ENCODE assay signal across 9 mouse cellular contexts in the genomic region with DNA sequence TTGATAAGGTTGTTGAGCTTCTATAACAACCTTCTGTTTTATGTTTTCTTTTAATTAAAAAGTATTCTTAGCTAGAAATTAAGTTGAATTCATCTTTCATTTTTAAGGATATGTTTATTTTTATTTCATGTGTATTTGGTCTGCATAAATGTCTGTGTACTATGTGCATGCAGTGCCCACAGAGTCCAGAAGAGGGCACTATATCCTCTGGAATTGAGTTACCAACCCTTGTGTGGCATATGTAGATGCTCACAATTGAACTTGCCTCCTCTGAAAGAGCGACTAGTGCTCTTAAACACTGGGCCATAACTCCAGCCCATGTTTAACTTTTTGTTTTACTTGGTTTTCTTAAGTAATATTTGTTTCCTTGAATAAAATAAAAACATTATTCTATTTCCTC. TPM values are rescaled to one million over a fixed set of nuclear protein-coding genes. Genes with fewer than 3 reads are reported as not detected.
DNase-seq lines count a peak whose midpoint lies in the region; ATAC-seq and TF ChIP-seq lines count a peak whose summit lies in the region.
"Had no signal": no experiment of that assay in that cellular context is flagged by ENCODE, and none has a peak within 500 bp of the region (broad histone marks: within the 10 kb centered on the region; RNA-seq: fewer than 3 reads in every experiment).

No protein-coding gene starts in this region.

- no peak overlapping the region for H3K27ac ChIP-seq in layer of hippocampus, adult 2 months
- H3K27ac ChIP-seq: embryonic facial prominence, embryonic 15.5 days had no signal

- H3K4me3 ChIP-seq in layer of hippocampus, adult 2 months, result no peak overlapping the region
- H3K4me3 ChIP-seq: embryonic facial prominence, embryonic 15.5 days had no signal

- ATAC-seq in activated CD4-positive, CD25-positive, alpha-beta regulatory T cell, adult 4 months, result no peak
- ATAC-seq in megakaryocyte, adult 5-6 weeks (ENCODE audit: poor library complexity, severe bottlenecking), result no peak

- peak; percentile 7 for DNase-seq in cerebellum, adult 8-10 months
- no peak for DNase-seq in cerebellum, adult 18-20 months
- DNase-seq in layer of hippocampus, adult 2 months (ENCODE audit: low spot score in 2 of 2), result no peak
- DNase-seq in layer of hippocampus, adult 9-11 months, result no peak
- DNase-seq in MEL-GATA-1-ER (ENCODE audit: extremely low read depth, low read depth), result peak; percentile 27
- DNase-seq in lung, postnatal 10 days, result peak; percentile 2

- TF ChIP-seq CTCF in layer of hippocampus, adult 2 months (conservative IDR thresholded peaks at IDR 0.05), result peak; percentile 67

RNA-seq across cellular contexts. Expression of a gene that starts 21.4 kb away (rescaled TPM):
- total RNA-seq in layer of hippocampus, adult 2 months (2021), result 10 to 100 TPM; 16.3 TPM
- 1 to 10 TPM; 7.8 to 8.9 TPM for polyA plus RNA-seq in activated CD4-positive, CD25-positive, alpha-beta regulatory T cell, adult 4 months (2017; shearing (Covaris generic))
- total RNA-seq in megakaryocyte, adult 5-6 weeks (2015), result 8.2 and 8.7 TPM in 2 replicates
- 11.0 and 15.7 TPM in 2 replicates for total RNA-seq in megakaryocyte, adult 5-6 weeks (2017)

Comparison
In these comparisons a context has a peak if more than half of its experiments do, and no peak if none do; other contexts are left out.
1. DNase-seq: peak in cerebellum, adult 8-10 months (single experiment), MEL-GATA-1-ER (single experiment) and lung, postnatal 10 days (single experiment); none in cerebellum, adult 18-20 months (0 of 2), layer of hippocampus, adult 2 months (0 of 2) and layer of hippocampus, adult 9-11 months (single experiment).